Mouse (Mus musculus): ENCODE results near the gene Bbs4. TPM values are rescaled to one million over a fixed set of nuclear protein-coding genes. Genes with fewer than 3 reads are reported as not detected.

The Bbs4 gene
- polyA plus RNA-seq, 1 experiment from 2014 or later, result 22.0 TPM

DNA sequence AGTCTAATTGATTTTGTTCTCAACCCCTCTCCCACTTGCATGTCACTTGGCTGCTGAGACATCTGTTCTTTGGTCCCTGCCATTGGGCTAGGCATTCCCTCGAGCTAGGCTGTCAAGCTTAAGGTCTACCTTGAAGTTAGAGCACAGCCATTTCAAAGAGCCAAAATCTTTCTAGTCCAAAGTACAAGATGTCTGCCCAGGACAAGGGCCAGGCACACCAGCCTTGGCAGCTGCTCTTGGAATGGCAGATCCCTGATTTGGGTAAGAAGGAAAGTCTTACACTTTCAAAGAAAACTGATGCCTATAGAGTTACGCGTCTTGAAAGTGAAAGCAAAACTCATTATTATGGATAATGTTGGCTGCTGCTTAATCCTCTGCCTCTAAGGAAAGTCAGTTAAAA lies 37.1 kb downstream of the Bbs4 start:
- 97% methylated on average over 3 of the region's 3 CpGs for whole genome bisulfite sequencing

DNA sequence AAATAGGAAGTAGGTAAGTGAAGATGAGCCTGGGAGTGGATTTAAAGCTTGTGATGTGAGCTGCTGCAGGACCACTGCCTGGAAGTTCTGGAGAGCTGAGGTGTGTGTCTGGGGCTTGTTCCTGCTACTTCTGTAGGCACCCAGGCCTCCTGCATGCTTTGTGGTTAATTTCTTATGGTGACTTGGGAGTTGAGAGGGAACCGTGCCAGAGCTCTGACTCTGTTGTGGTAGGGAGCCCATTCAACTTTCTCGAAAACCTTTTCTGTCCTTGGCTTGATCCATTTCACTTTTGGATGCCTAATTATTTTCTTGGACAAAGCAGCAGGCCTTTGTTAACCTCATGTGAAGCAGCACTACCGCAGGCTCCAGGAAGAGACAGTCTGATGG lies 42.0 kb downstream of the Bbs4 start:
- DNase-seq (ENCODE audit: low spot score) (no peak), ATAC-seq (ENCODE audit: low FRiP score) (no peak)
- no peak overlapping the region for H3K4me3 ChIP-seq (ENCODE audit: low read depth, low read length)
- H3K36me3 ChIP-seq (ENCODE audit: control insufficient read depth, insufficient read depth, low read length), result peaks cover 3% of the 10 kb centered on the region; the same call in 1 of the 2 replicates
- 86% methylated on average over 3 of the region's 3 CpGs for WGBS
- H3K4me2 ChIP-seq (replicated peaks; ENCODE audit: low read depth, low read length), result no peak overlapping the region
- H3K4me1 ChIP-seq (replicated peaks; ENCODE audit: control insufficient read depth, insufficient read depth, low read length), result no peaks in the 10 kb centered on the region
- H3K9ac ChIP-seq (ENCODE audit: low read depth, low read length), result no peak overlapping the region
- no peak overlapping the region for H3K27ac ChIP-seq (ENCODE audit: low read depth, low read length)
- H3K27me3 ChIP-seq (ENCODE audit: control insufficient read depth, insufficient read depth, low read length), result no peaks in the 10 kb centered on the region
- no peaks in the 10 kb centered on the region for H3K9me3 ChIP-seq (ENCODE audit: control insufficient read depth, low read length)

More for the DNA sequence above, 37.1 kb downstream of the Bbs4 start:
- H3K27me3 ChIP-seq (ENCODE audit: control insufficient read depth, insufficient read depth, low read length), result no peaks in the 10 kb centered on the region
- no peak overlapping the region for H3K9ac ChIP-seq (ENCODE audit: low read depth, low read length)
- H3K4me2 ChIP-seq (replicated peaks; ENCODE audit: low read depth, low read length), result no peak overlapping the region
- no peak overlapping the region for H3K4me3 ChIP-seq (ENCODE audit: low read depth, low read length)
- no peaks in the 10 kb centered on the region for H3K4me1 ChIP-seq (replicated peaks; ENCODE audit: control insufficient read depth, insufficient read depth, low read length)
- H3K9me3 ChIP-seq (ENCODE audit: control insufficient read depth, low read length), result no peaks in the 10 kb centered on the region
- no peak for DNase-seq (ENCODE audit: low spot score)
- ATAC-seq (ENCODE audit: low FRiP score), result no peak
- peaks cover 3% of the 10 kb centered on the region; the same call in 1 of the 2 replicates for H3K36me3 ChIP-seq (ENCODE audit: control insufficient read depth, insufficient read depth, low read length)
- no peak overlapping the region for H3K27ac ChIP-seq (ENCODE audit: low read depth, low read length)

DNA sequence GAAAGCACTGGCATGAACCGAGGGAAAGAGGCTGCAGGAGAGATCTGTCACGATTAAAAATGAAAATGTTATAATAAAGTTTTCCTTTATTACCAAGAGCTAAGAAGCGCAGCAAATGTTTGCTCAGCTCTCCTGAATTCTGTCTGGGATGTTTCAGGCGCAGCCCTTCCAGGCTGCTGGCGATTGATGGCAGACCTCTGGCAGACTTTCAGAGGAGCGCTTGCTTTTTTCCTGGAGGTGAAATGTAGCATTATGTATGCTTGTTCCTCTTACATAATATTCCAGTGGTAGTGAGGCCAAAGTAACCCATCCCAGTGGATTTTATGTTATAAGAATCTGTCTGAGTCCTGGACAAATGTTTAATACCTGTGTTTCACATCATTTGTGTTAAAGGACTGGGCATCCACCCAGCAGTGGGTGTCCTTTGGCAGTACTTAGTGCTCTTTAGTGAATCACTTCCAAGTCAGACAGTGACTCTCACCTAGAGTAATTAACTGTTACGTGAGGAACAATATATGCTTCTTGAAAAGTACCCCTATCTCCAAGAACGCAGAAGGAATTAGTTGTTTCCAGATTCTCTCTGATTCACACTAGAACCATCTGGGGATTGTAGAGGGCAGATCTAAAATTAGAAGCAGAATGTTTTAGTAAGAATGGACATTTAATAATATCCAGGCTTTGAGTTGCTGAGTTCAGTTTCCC lies 42.6 kb downstream of the Bbs4 start:
- ATAC-seq (ENCODE audit: low FRiP score) (no peak), DNase-seq (ENCODE audit: low spot score) (no peak)
- H3K27ac ChIP-seq (ENCODE audit: low read depth, low read length), result no peak overlapping the region
- 91% methylated on average over 8 of the region's 8 CpGs for WGBS
- no peaks in the 10 kb centered on the region for H3K4me1 ChIP-seq (replicated peaks; ENCODE audit: control insufficient read depth, insufficient read depth, low read length)
- no peaks in the 10 kb centered on the region for H3K27me3 ChIP-seq (ENCODE audit: control insufficient read depth, insufficient read depth, low read length)
- no peak overlapping the region for H3K4me2 ChIP-seq (replicated peaks; ENCODE audit: low read depth, low read length)
- peaks cover 3% of the 10 kb centered on the region; the same call in 1 of the 2 replicates for H3K36me3 ChIP-seq (ENCODE audit: control insufficient read depth, insufficient read depth, low read length)
- no peak overlapping the region for H3K4me3 ChIP-seq (ENCODE audit: low read depth, low read length)
- no peaks in the 10 kb centered on the region for H3K9me3 ChIP-seq (ENCODE audit: control insufficient read depth, low read length)
- H3K9ac ChIP-seq (ENCODE audit: low read depth, low read length), result no peak overlapping the region

DNA sequence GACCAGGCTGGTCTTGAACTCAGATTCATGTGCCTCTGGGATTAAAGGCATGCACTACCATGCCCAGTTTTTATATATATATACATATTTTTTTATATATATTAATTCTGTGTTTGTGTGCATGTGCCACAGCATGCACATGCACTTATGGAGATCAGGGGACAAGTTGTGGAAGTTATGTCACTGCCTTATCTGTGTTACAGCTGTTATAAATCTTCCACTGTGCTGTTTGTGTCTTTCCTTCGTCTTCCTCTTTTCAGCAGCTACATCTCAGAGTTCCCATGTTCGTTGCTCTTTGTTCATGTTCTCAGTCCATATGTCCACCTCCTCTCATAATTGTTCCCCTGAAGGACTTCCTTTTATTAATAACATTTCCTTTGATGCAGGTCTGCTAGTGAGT lies 45.4 kb downstream of the Bbs4 start:
- Histone ChIP-seq H3K27me3 (ENCODE audit: control insufficient read depth, insufficient read depth, low read length) (no peaks in the 10 kb centered on the region), H3K4me1 (replicated peaks; ENCODE audit: control insufficient read depth, insufficient read depth, low read length) (no peaks in the 10 kb centered on the region), H3K27ac (ENCODE audit: low read depth, low read length) (no peak overlapping the region), H3K4me2 (replicated peaks; ENCODE audit: low read depth, low read length) (no peak overlapping the region), H3K9me3 (ENCODE audit: control insufficient read depth, low read length) (no peaks in the 10 kb centered on the region), H3K4me3 (ENCODE audit: low read depth, low read length) (no peak overlapping the region), H3K36me3 (ENCODE audit: control insufficient read depth, insufficient read depth, low read length) (peaks cover 6% of the 10 kb centered on the region; the same call in 1 of the 2 replicates), H3K9ac (ENCODE audit: low read depth, low read length) (no peak overlapping the region)
- 81% methylated on average over 2 of the region's 2 CpGs for WGBS
- DNase-seq (ENCODE audit: low spot score) (no peak), ATAC-seq (ENCODE audit: low FRiP score) (no peak)

DNA sequence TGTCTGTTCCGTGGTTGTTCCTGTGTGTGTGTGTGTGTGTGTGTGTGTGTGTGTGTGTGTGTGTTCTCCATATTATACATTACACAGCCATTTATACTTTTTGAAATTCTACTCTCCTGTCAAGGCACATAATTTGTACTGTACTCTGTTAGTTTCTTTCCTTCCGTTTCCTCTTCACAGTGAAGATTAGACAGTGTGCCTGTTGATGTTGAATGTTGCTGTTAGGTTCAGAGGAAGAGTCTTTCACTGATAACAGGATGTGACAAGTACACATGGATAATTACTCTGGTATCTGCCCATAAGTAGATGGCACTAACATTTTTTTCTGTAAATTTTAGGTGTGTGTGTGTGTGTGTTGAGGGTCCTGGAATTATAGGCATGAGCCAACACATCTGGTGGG lies 56.9 kb downstream of the Bbs4 start:
- no peak overlapping the region for H3K4me3 ChIP-seq (ENCODE audit: low read depth, low read length)
- DNase-seq (ENCODE audit: low spot score) (no peak), ATAC-seq (ENCODE audit: low FRiP score) (no peak)
- no peaks in the 10 kb centered on the region for H3K9me3 ChIP-seq (ENCODE audit: control insufficient read depth, low read length)
- no peaks in the 10 kb centered on the region for H3K27me3 ChIP-seq (ENCODE audit: control insufficient read depth, insufficient read depth, low read length)
- no peak overlapping the region for H3K9ac ChIP-seq (ENCODE audit: low read depth, low read length)
- H3K4me1 ChIP-seq (replicated peaks; ENCODE audit: control insufficient read depth, insufficient read depth, low read length), result no peaks in the 10 kb centered on the region; the same call in 1 of the 2 replicates
- 88% methylated on average over 2 of the region's 2 CpGs for WGBS
- H3K4me2 ChIP-seq (replicated peaks; ENCODE audit: low read depth, low read length), result no peak overlapping the region
- no peaks in the 10 kb centered on the region for H3K36me3 ChIP-seq (ENCODE audit: control insufficient read depth, insufficient read depth, low read length)
- no peak overlapping the region for H3K27ac ChIP-seq (ENCODE audit: low read depth, low read length)

DNA sequence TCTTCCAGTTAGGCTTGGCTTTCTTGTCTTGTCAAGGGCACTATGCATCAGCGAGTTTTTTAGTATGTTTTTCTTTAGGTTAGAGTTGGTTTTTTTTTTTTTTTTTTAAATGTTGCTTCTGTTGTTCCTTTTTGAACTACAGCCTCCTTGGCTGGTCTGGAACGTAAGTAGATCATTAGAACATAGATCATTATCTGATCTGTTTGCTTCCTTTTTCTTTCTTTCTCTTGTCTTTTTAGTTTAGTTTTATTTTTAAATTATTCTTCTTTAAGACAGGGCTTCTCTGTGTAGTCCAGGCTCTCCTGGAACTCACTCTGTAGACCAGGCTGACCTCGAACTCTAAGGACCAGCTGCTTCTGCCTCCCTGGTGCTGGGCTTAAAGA lies 60.8 kb downstream of the Bbs4 start:
- no peak for DNase-seq (ENCODE audit: low spot score)
- H3K9ac ChIP-seq (ENCODE audit: low read depth, low read length), result peak overlapping the region; percentile 90; the same call in 1 of the 2 replicates
- H3K4me2 ChIP-seq (replicated peaks; ENCODE audit: low read depth, low read length), result peak overlapping the region; percentile 70
- no peaks in the 10 kb centered on the region for H3K9me3 ChIP-seq (ENCODE audit: control insufficient read depth, low read length)
- no peaks in the 10 kb centered on the region for H3K36me3 ChIP-seq (ENCODE audit: control insufficient read depth, insufficient read depth, low read length)
- no peak overlapping the region for H3K27ac ChIP-seq (ENCODE audit: low read depth, low read length)
- no peaks in the 10 kb centered on the region; the same call in 1 of the 2 replicates for H3K4me1 ChIP-seq (replicated peaks; ENCODE audit: control insufficient read depth, insufficient read depth, low read length)
- peak overlapping the region; percentile 96 for H3K4me3 ChIP-seq (ENCODE audit: low read depth, low read length)
- H3K27me3 ChIP-seq (ENCODE audit: control insufficient read depth, insufficient read depth, low read length), result no peaks in the 10 kb centered on the region
- no peak for ATAC-seq (ENCODE audit: low FRiP score)
- WGBS, result 57% methylated on average over 3 of the region's 3 CpGs

DNA sequence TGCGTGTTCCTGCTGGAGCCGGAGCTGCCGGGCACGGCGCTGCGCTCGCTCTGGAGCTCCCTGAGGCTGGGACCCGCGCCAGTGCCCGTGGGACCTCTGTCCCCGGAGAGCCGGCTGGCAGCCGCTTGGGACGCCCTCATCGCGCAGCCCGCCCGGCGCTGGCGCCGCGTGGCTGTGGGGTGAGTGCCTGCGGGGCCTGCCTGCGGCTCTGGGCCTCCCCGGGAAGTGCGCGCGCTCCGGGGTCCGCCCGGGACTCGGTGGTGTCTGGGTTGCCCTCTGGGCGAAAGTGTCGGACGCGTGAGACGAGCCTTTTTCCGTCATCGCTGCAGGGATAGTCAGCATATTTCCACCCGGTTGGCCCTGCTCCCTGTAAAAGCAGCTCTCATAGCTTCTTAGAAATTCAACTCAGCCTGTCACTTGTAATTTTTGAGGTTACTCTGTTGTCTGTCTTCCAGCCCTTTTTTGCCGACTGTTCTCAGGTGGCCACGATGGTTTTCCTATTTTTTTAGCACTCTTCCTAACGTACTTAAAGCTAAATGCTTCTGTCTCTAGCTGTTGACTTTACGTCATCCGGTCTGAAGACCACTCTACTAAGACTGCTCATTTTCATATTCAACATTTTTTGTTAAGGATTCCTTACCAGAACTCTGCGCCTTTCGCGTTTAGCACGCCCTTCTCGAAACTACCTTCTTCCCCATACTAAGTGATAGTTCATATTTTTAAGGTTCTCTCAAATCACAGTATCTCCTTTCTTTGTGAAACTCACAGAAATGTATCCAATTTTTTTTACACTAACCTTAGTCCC lies 61.4 kb downstream of the Bbs4 start:
- 2% methylated on average over 39 of the region's 50 CpGs for WGBS
- Histone ChIP-seq H3K27me3 (ENCODE audit: control insufficient read depth, insufficient read depth, low read length) (no peaks in the 10 kb centered on the region), H3K9me3 (ENCODE audit: control insufficient read depth, low read length) (no peaks in the 10 kb centered on the region), H3K36me3 (ENCODE audit: control insufficient read depth, insufficient read depth, low read length) (no peaks in the 10 kb centered on the region), H3K4me1 (replicated peaks; ENCODE audit: control insufficient read depth, insufficient read depth, low read length) (no peaks in the 10 kb centered on the region; the same call in 1 of the 2 replicates), H3K27ac (ENCODE audit: low read depth, low read length) (peak overlapping the region; percentile 88), H3K9ac (ENCODE audit: low read depth, low read length) (peak overlapping the region; percentile 90), H3K4me3 (ENCODE audit: low read depth, low read length) (peak overlapping the region; percentile 96), H3K4me2 (replicated peaks; ENCODE audit: low read depth, low read length) (peak overlapping the region; percentile 70)
- no peak for DNase-seq (ENCODE audit: low spot score)
- no peak; the same call in 1 of the 2 replicates for ATAC-seq (ENCODE audit: low FRiP score)

DNA sequence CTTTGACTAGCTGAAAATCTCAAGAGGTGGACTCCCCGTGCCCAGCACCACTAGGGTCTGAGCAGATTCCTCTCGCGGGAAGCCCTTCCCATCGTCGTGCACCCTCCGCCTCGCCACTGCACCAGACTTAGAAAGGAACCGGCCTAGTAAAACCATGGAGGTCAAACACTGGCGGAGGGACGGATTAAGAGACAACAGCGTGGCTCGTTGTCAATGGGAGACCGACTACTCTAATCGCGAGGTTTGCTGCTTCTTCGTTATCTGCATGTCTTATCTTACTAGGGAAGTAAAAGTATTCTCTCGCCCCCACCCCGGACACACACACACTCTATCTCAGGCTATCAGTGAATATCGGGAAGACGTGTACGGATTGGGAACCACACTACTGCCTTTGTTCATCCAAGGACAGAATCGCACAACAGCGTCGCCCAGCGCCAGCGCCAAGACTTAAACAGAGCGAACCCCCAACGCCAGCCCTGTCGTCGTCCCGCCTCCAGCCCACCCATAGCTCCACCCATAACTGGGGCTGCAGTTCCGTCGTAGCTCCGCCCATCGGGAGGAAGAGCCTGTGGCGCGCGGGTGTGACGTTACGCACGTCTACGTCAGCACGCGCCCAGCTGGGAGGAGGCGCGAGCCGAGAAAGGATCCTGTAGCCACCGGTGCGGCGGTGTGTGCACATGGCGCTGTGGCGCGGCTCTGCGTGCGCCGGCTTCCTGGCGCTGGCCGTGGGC lies 62.2 kb downstream of the Bbs4 start, which contains the start of gene Adpgk:
TSS of gene Adpgk (plus strand) at position 602 of the 731 bp plus-strand sequence.
- Histone ChIP-seq H3K4me2 (replicated peaks; ENCODE audit: low read depth, low read length) (peak within 1 kb of the TSS; percentile 70), H3K27me3 (ENCODE audit: control insufficient read depth, insufficient read depth, low read length) (no peaks in the 10 kb centered on the region), H3K36me3 (ENCODE audit: control insufficient read depth, insufficient read depth, low read length) (no peaks in the 10 kb centered on the region), H3K4me3 (ENCODE audit: low read depth, low read length) (peak within 1 kb of the TSS; percentile 96), H3K4me1 (replicated peaks; ENCODE audit: control insufficient read depth, insufficient read depth, low read length) (no peaks in the 10 kb centered on the region; the same call in 1 of the 2 replicates), H3K9me3 (ENCODE audit: control insufficient read depth, low read length) (no peaks in the 10 kb centered on the region), H3K9ac (ENCODE audit: low read depth, low read length) (peak within 1 kb of the TSS; percentile 90), H3K27ac (ENCODE audit: low read depth, low read length) (peak within 1 kb of the TSS; percentile 88)
- ATAC-seq (ENCODE audit: low FRiP score) (peak; percentile 98), DNase-seq (ENCODE audit: low spot score) (peak; percentile 99)
- 1% methylated on average over 58 of the region's 58 CpGs for WGBS
